Mouse (Mus musculus) ES-Bruce4 (cell line): ENCODE data around the gene Fxyd2. TPM values are rescaled to one million over a fixed set of nuclear protein-coding genes. Genes with fewer than 3 reads are reported as not detected.
A peak's percentile ranks its signal among the peaks of the same experiment; 100 is the strongest.

Experiments used
- H3K27ac ChIP-seq: 2 replicates; pipeline ENCODE4 v1.5.1; 2012; ENCODE audit warnings: low read length, inconsistent platforms; ENCODE audit not compliant: insufficient read depth
- H3K27me3 ChIP-seq: 2 replicates; pipeline ENCODE4 v1.6.1; 2012; ENCODE audit warnings: mild to moderate bottlenecking, low read length, inconsistent platforms; ENCODE audit not compliant: control insufficient read depth, poor library complexity, insufficient read depth, severe bottlenecking
- H3K36me3 ChIP-seq: 2 replicates; pipeline ENCODE4 v1.6.1; 2012; ENCODE audit warnings: inconsistent platforms, mild to moderate bottlenecking, low read length, moderate library complexity; ENCODE audit not compliant: control insufficient read depth, poor library complexity, insufficient read depth, severe bottlenecking
- H3K4me1 ChIP-seq: one replicate; pipeline ENCODE4 v1.8.1; 2011; ENCODE audit warnings: low read length; ENCODE audit not compliant: control insufficient read depth, insufficient read depth
- H3K4me3 ChIP-seq: 2 replicates; pipeline ENCODE4 v1.5.1; 2011; ENCODE audit warnings: low read depth, mild to moderate bottlenecking, low read length
- H3K9ac ChIP-seq: 2 replicates; pipeline ENCODE4 v1.6.1; 2012; ENCODE audit warnings: low read depth, mild to moderate bottlenecking, inconsistent platforms; ENCODE audit not compliant: poor library complexity, severe bottlenecking
- H3K9me3 ChIP-seq: replicated peaks from 2 replicates; pipeline ENCODE4 v1.6.1; 2012; ENCODE audit warnings: mild to moderate bottlenecking, low read length, inconsistent platforms; ENCODE audit not compliant: control insufficient read depth, poor library complexity, insufficient read depth, severe bottlenecking
- CTCF ChIP-seq: IDR thresholded peaks from one replicate; pipeline ENCODE4 v1.8.1; 2011; ENCODE audit warnings: low read depth, low read length
- EP300 ChIP-seq: IDR thresholded peaks from 2 replicates; pipeline ENCODE4 v1.6.1; 2011; ENCODE audit warnings: low read depth, low read length; ENCODE audit not compliant: insufficient read depth
- POLR2A ChIP-seq: IDR thresholded peaks from one replicate; pipeline ENCODE4 v1.8.1; 2011; ENCODE audit warnings: low read length; ENCODE audit not compliant: insufficient read depth
- polyA plus RNA-seq: library from polyadenylated mRNA; stranded (reverse); fragments of >200 nt; gene quantifications from 2 replicates; pipeline ENCODE4 v1.2.4, GENCODE M21; 2011; ENCODE audit warnings: low read depth; ENCODE audit not compliant: missing spikeins, insufficient read depth, insufficient read length

Fxyd2 gene
- polyA plus RNA-seq, 1 experiment = not detected

GRCm38 (mm10) chr9:45395796-45396195, 3.7 kb upstream of the Fxyd2 start:
- Histone ChIP-seq H3K9me3 (no peaks in the 10 kb centered on the region), H3K27ac (no peak overlapping the region), H3K4me1 (peaks cover 2% of the 10 kb centered on the region), H3K9ac (no peak overlapping the region), H3K36me3 (no peaks in the 10 kb centered on the region), H3K27me3 (no peaks in the 10 kb centered on the region), H3K4me3 (no peak overlapping the region)
- TF ChIP-seq POLR2A = no peak
- no peak for TF ChIP-seq CTCF
- TF ChIP-seq EP300 = no peak

- Histone ChIP-seq H3K27ac (no peak overlapping the region), H3K27me3 (no peaks in the 10 kb centered on the region), H3K36me3 (no peaks in the 10 kb centered on the region), H3K9ac (no peak overlapping the region), H3K4me3 (no peak overlapping the region), H3K9me3 (no peaks in the 10 kb centered on the region), H3K4me1 (peaks cover 2% of the 10 kb centered on the region)
- no peak for TF ChIP-seq POLR2A
- no peak for TF ChIP-seq EP300
- TF ChIP-seq CTCF = no peak
These were observed 1.1 kb upstream of the Fxyd2 start for GRCm38 (mm10) chr9:45398336-45398735.

- H3K36me3 ChIP-seq = no peaks in the 10 kb centered on the region
- TF ChIP-seq EP300 = no peak
- TF ChIP-seq POLR2A = no peak
- TF ChIP-seq CTCF = no peak
- H3K9me3 ChIP-seq = no peaks in the 10 kb centered on the region
- H3K27ac ChIP-seq = no peak overlapping the region
- peaks cover 2% of the 10 kb centered on the region for H3K4me1 ChIP-seq
- no peak overlapping the region for H3K9ac ChIP-seq
- no peak overlapping the region for H3K4me3 ChIP-seq
- no peaks in the 10 kb centered on the region for H3K27me3 ChIP-seq
These were observed 2.4 kb downstream of the Fxyd2 start for GRCm38 (mm10) chr9:45401851-45402250.

- H3K4me1 ChIP-seq = peaks cover 2% of the 10 kb centered on the region
- TF ChIP-seq POLR2A = no peak
- TF ChIP-seq EP300 = 0 out of 2 replicates have a peak, but pooled peaks have one; percentile 14
- H3K9ac ChIP-seq = no peak overlapping the region
- H3K36me3 ChIP-seq = no peaks in the 10 kb centered on the region
- H3K9me3 ChIP-seq = no peaks in the 10 kb centered on the region
- H3K27me3 ChIP-seq = no peaks in the 10 kb centered on the region
- no peak overlapping the region for H3K4me3 ChIP-seq
- no peak overlapping the region for H3K27ac ChIP-seq
These were observed 3.5 kb downstream of the Fxyd2 start for GRCm38 (mm10) chr9:45402957-45403356.

- Histone ChIP-seq H3K36me3 (no peaks in the 10 kb centered on the region), H3K27me3 (no peaks in the 10 kb centered on the region), H3K4me3 (no peak overlapping the region), H3K4me1 (peaks cover 2% of the 10 kb centered on the region), H3K9me3 (no peaks in the 10 kb centered on the region), H3K9ac (no peak overlapping the region), H3K27ac (no peak overlapping the region)
- TF ChIP-seq EP300 (no peak), CTCF (no peak), POLR2A (no peak)
These were observed 6.2 kb downstream of the Fxyd2 start for GRCm38 (mm10) chr9:45405694-45406093.

GRCm38 (mm10) chr9:45406808-45407207, 7.3 kb downstream of the Fxyd2 start:
- no peaks in the 10 kb centered on the region for H3K36me3 ChIP-seq
- H3K9me3 ChIP-seq = no peaks in the 10 kb centered on the region
- no peak overlapping the region for H3K9ac ChIP-seq
- H3K27me3 ChIP-seq = no peaks in the 10 kb centered on the region
- peaks cover 1% of the 10 kb centered on the region for H3K4me1 ChIP-seq
- TF ChIP-seq EP300 (no peak), CTCF (no peak), POLR2A (no peak)
- H3K4me3 ChIP-seq = no peak overlapping the region
- H3K27ac ChIP-seq = no peak overlapping the region
